Mouse (Mus musculus) ES-Bruce4 (cell line): Measurements from ENCODE around the gene Bsg.

Source experiments
- CTCF ChIP-seq: IDR thresholded peaks from one replicate; pipeline ENCODE4 v1.8.1; 2011; ENCODE audit warnings: low read depth, low read length
- EP300 ChIP-seq: IDR thresholded peaks from 2 replicates; pipeline ENCODE4 v1.6.1; 2011; ENCODE audit warnings: low read depth, low read length; ENCODE audit not compliant: insufficient read depth
- POLR2A ChIP-seq: IDR thresholded peaks from one replicate; pipeline ENCODE4 v1.8.1; 2011; ENCODE audit warnings: low read length; ENCODE audit not compliant: insufficient read depth

GRCm38 (mm10) chr10:79665051-79665450 lies 39.2 kb upstream of the Bsg start:
- TF ChIP-seq CTCF = no peak
- no peak for TF ChIP-seq EP300
- no peak for TF ChIP-seq POLR2A
